Mouse (Mus musculus) gastrocnemius, postnatal 10 days (tissue): Measurements from ENCODE around the gene Smok3c. TPM values are rescaled to one million over a fixed set of nuclear protein-coding genes. Genes with fewer than 3 reads are reported as not detected.
"Not testable (repeated sequence)": the region's sequence is repeated elsewhere in the genome, so short reads cannot be mapped to it uniquely, and the experiment has no call there.

Experiments
- DNase-seq: peaks from one replicate; pipeline ENCODE4 v3.0.0; 2021; ENCODE audit warnings: mixed read lengths
- long read RNA-seq, 2 experiments: library from polyadenylated mRNA; stranded (forward); transcript quantifications; one replicate each; pipeline ENCODE4 v2.0.0; 2021
- total RNA-seq, 2 experiments: library from RNA; stranded (reverse); gene quantifications; 2 replicates each; pipeline ENCODE4 v1.2.3; 2021

Gene Smok3c
- total RNA-seq, result not detected
- long read RNA-seq, experiment 1, result 0 reads
- long read RNA-seq, experiment 2, result 0 reads

GRCm38 (mm10) chr5:138052894-138053293 lies at the start of gene Smok3c:
Gene Smok3c (plus strand): TSS chr5:138053194.
- DNase-seq, result not testable (repeated sequence)

GRCm38 (mm10) chr5:138009437-138009836 lies 43.6 kb upstream of the Smok3c start:
- DNase-seq, result no peak

GRCm38 (mm10) chr5:138012382-138012781 lies 40.6 kb upstream of the Smok3c start:
- no peak for DNase-seq

DNA sequence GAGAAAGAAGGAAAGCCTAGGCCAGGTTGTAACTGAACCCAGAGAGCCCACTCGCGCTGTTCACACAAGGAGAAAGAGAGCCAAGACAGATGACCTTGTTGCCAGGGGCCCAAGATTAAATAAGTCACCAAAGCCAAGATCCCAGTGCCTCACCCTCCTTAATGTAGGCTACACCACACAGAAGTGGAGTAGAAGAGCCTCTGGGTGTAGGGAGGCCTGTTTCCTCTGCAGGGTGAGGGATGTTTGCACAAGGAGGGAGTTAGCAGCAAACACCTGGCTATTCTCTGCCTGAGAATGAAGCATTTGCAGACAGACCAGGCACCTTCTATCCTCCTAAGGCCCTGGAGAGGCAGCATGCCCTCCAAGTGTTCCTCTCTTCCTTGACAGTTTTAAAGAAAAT lies 36.5 kb upstream of the Smok3c start:
- no peak for DNase-seq

GRCm38 (mm10) chr5:138016997-138017396 lies 36.0 kb upstream of the Smok3c start:
- DNase-seq, result no peak

DNA sequence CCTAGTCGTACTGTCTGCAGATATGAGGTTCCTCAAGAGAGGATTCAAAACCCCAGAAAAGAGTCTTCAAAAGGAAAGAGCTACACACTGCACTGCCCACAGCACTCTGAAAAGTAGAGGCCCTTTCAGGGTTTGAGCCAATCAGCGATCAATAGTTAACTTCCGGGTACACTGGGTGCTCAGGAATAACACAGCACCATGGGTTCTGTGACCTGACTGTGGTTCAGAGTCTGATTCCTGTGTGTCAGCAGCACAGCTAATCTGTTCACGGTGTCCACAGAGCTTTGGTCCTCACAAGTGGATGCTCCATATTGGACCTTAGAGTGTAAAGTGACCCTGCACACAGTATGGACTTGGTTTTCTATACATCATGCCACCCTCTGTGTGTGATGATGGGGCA lies 33.4 kb upstream of the Smok3c start:
- not testable (repeated sequence) for DNase-seq

GRCm38 (mm10) chr5:138020961-138021479 lies 32.0 kb upstream of the Smok3c start, which contains the start of the genes Smok3a and Smok3b:
Gene Smok3a (plus strand): TSS chr5:138021261.
Gene Smok3b (plus strand): TSS chr5:138021429.
- DNase-seq, result not testable (repeated sequence)

DNA sequence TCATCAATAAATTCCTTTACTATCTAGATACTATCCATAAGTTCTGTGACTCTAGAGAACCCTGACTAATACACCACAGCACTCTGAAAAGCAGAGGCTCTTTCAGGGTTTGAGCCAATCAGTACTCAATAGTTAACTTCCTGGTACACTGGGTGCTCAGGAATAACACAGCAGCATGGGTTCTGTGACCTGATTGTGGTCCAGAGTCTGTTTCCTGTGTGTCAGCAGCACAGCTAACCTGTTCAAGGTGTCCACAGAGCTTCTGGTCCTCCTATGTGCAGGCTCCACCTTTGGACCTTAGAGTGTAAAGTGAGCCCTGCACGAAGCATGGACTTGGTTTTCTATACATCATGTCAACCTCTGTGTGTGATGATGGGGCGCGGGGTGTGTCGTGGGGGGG lies 20.8 kb downstream of the Smok3c start:
- no peak for DNase-seq

DNA sequence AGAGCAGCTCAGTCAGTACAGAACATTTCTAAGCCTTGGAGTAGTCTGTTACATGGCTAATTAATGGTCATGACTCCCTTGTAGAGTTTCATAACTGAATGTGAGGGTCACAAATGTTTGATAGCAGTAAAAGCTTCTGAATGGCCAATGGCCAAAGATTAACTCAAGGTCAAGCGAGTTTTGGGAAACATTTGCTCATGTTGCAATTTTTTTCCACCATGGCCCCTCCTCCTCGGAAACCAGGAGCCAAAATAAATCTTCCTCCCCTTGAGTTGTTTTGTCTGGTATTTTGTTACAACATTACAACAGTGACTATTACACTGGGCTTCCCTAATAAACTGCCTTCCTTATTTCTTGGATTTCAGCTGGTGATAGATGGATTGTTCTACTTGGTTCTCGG lies 22.7 kb downstream of the Smok3c start:
- no peak for DNase-seq

DNA sequence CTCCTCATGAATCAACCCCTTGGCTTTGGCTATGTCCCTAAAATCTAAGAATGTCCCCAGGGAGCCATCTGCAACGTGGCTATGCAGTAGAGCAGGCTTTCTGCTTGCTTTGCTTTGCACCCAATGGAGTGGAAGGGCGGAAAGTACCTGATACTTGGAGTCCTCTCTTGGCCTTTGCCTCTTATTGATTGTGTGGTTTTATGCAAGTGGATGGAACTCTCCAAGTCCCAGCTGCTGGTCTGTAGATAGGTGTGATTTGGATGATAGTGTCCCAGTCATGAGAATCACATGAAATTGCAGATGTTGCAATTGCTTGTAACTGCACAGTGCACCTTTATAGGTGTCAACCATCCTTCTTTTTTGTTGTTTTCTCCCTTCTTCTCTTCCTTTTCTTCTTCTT lies 23.2 kb downstream of the Smok3c start:
- DNase-seq, result no peak

DNA sequence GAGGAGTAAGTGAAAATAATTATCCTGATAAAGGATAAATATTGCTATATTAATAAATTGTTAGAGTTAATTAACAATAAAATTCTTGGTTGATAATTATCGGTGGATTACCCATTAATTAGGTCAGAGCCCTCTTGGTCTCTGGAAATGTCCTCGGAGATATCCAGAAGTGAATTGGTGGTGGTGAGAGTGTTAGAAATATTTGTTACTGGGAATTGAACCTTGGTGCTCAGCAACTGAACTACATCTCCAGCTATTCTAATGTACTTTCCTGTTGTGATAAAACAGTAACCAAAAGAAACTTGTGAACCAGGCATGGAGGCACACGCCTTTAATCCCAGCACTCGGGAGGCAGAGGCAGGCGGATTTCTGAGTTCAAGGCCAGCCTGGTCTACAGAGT lies 27.5 kb downstream of the Smok3c start:
- no peak for DNase-seq

DNA sequence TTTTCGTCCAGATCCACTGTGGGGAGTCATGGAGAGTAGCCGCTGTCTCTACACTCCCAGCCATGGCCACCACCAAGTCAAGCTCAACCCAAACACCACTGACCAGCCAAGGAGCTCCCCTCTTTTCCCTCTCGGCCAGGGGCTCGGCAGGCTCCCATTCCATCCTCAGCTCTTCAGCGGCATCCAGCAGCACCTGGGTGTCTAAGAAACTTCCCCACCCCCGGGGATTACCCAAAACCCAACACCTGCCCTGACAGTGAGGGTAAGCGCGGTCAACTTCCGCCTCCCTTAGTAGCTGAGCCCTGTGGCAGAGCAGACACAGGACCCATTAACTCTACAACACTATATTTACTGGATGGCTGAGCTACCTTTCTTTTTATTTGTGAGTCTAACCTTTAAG lies 28.5 kb downstream of the Smok3c start:
- no peak for DNase-seq

GRCm38 (mm10) chr5:138083318-138083900 lies 30.4 kb downstream of the Smok3c start:
- no peak for DNase-seq

GRCm38 (mm10) chr5:138083936-138084335 lies 30.9 kb downstream of the Smok3c start:
- DNase-seq, result no peak

DNA sequence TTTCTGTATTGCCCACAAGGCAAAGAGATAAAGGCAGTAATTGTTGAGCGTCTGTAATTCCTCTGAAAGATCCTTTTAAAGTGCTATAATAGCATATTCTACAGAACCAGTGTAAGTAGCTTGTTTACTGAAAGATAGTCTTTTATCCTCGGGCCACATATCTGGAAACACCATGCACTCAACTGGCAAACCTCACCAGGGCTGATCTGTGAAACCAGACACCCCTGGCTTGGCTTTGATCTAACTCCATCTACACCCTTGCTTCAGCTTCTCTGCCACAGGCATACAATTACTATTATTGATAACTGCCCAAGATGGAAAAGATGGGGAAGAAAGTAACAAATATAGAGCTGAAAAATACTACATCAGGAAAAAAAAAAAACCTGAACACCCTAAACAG lies 31.5 kb downstream of the Smok3c start:
- no peak for DNase-seq

- peak; percentile 59 for DNase-seq
Measured at GRCm38 (mm10) chr5:138084996-138085395, 32.0 kb downstream of the Smok3c start, which contains the start of gene Zkscan1. Gene Zkscan1 (plus strand): TSS chr5:138085084.

- DNase-seq, result peak; percentile 9
Measured at GRCm38 (mm10) chr5:138085421-138085911, 32.5 kb downstream of the Smok3c start.

DNA sequence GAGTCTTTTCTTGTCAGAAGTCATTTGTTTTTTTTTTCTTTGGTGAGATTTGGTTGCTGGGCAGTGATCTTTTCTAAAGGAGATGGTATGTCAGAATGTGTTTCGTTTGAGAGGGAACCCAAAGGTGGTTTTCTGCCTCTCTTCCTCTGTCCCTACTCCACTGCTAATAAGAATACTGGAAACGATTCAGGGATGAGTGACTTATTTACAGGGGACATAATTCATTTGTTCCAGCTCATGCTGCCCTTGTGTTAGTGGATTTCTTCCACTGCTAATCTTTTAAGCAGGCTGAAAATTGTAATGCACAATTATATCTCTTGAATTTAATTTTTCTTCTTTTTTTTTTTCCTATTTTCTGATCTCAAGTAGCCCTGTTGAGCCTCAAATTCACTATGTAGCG lies 33.8 kb downstream of the Smok3c start:
- DNase-seq, result no peak

DNA sequence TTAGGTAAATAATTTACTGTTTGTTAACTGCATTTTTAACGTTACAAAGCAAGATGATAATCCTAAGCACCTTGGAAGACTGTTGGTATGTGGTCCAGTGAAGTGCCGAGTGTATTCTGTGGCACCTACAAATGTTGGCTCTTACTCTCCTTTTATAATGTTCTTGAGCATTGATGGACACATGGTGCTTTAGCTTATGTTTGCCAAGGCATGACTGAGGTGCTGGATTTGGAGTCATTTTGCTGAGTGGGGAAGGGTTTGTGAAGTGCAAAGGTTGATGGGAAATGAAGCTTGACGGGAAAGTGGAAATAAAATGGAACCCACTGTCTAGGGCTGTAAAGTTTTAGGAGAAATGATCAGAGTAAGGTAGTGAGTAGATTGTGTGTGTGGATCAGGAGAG lies 35.4 kb downstream of the Smok3c start:
- no peak for DNase-seq

GRCm38 (mm10) chr5:138089108-138089551 lies 36.1 kb downstream of the Smok3c start:
- no peak for DNase-seq

- DNase-seq, result no peak
Measured at GRCm38 (mm10) chr5:138090271-138090670, 37.3 kb downstream of the Smok3c start.

- DNase-seq, result no peak
Measured at GRCm38 (mm10) chr5:138090737-138091136, 37.7 kb downstream of the Smok3c start.

GRCm38 (mm10) chr5:138092771-138093170 lies 39.8 kb downstream of the Smok3c start:
- DNase-seq, result no peak

GRCm38 (mm10) chr5:138094474-138094873 lies 41.5 kb downstream of the Smok3c start:
- no peak for DNase-seq
